9 mouse cellular contexts compared by ENCODE assay signal in genomic region chr9:117356764-117357442, GRCm38 (mm10).
DNase-seq lines count a peak whose midpoint lies in the region; ATAC-seq and TF ChIP-seq lines count a peak whose summit lies in the region.
"Had no signal": no experiment of that assay in that cellular context is flagged by ENCODE, and none has a peak within 500 bp of the region (broad histone marks: within the 10 kb centered on the region; RNA-seq: fewer than 3 reads in every experiment).

No protein-coding gene starts in this region.

- H3K27me3 ChIP-seq in hindbrain, embryonic 13.5 days: no peaks in the 10 kb centered on the region
- no peaks in the 10 kb centered on the region for H3K27me3 ChIP-seq in lung, postnatal 0 days (replicated peaks; ENCODE audit: insufficient read depth, low read length)

- H3K9ac ChIP-seq in hindbrain, embryonic 13.5 days: no peak overlapping the region
- no peak overlapping the region for H3K9ac ChIP-seq in lung, postnatal 0 days (replicated peaks; ENCODE audit: low read depth)

- no peak overlapping the region for H3K4me3 ChIP-seq in hindbrain, embryonic 13.5 days
- H3K4me3 ChIP-seq in lung, postnatal 0 days (ENCODE audit: low read depth, low read length): no peak overlapping the region

- H3K4me2 ChIP-seq in hindbrain, embryonic 13.5 days: no peak overlapping the region
- H3K4me2 ChIP-seq in lung, postnatal 0 days (replicated peaks; ENCODE audit: low read depth, low read length): 0 out of 2 replicates have a peak overlapping the region, but pooled peaks have one; percentile 17

- H3K4me1 ChIP-seq in hindbrain, embryonic 13.5 days (replicated peaks): peaks cover 11% of the 10 kb centered on the region
- H3K4me1 ChIP-seq in lung, postnatal 0 days (ENCODE audit: insufficient read depth, low read depth, low read length): no peaks in the 10 kb centered on the region

- no peaks in the 10 kb centered on the region for H3K36me3 ChIP-seq in hindbrain, embryonic 13.5 days
- H3K36me3 ChIP-seq in lung, postnatal 0 days (ENCODE audit: insufficient read depth, low read length): no peaks in the 10 kb centered on the region

- 7% methylated on average over 9 of the region's 9 CpGs for WGBS in hindbrain, embryonic 13.5 days
- 7% methylated on average over 9 of the region's 9 CpGs for WGBS in lung, postnatal 0 days

- no peak for TF ChIP-seq CTCF in lung, postnatal 0 days (IDR thresholded peaks at IDR 0.05)

- peak; percentile 87 for DNase-seq in adipocyte (ENCODE audit: low spot score)
- peak; percentile 60 to 71 for DNase-seq in cerebellum, postnatal 25 days
- peak; percentile 30 for DNase-seq in gastrocnemius, adult 18-20 months (ENCODE audit: low spot score)
- DNase-seq in layer of hippocampus, postnatal 36 days: peak; percentile 55 to 66
- peak; percentile 87 for DNase-seq in lung, postnatal 0 days (ENCODE audit: low spot score)
- DNase-seq in right cerebral cortex, adult 18-20 months: peak; percentile 62
- no peak for DNase-seq in thymus, postnatal 0 days (ENCODE audit: low spot score)

- TF ChIP-seq EP300 in lung, postnatal 0 days (IDR thresholded peaks at IDR 0.05): no peak

- H3K9me3 ChIP-seq in hindbrain, embryonic 13.5 days: no peaks in the 10 kb centered on the region
- H3K9me3 ChIP-seq in lung, postnatal 0 days (ENCODE audit: low read length): no peaks in the 10 kb centered on the region

- 0 out of 2 replicates have a peak overlapping the region, but pooled peaks have one; percentile 19 for H3K27ac ChIP-seq in hindbrain, embryonic 13.5 days
- H3K27ac ChIP-seq in lung, postnatal 0 days (ENCODE audit: low read length): peak overlapping the region; percentile 59; the same call in 1 of the 2 replicates
- H3K27ac ChIP-seq: macrophage had no signal

- ATAC-seq in hindbrain, embryonic 13.5 days (ENCODE audit: low FRiP score): peak; percentile 96
- peak; percentile 97 for ATAC-seq in lung, postnatal 0 days
